Mouse (Mus musculus): ENCODE data around the gene Wwox.

The Wwox gene

GRCm38 (mm10) chr8:114908086-114908485 is 468.6 kb downstream of the Wwox start:
- DNase-seq (ENCODE audit: low read depth), result no peak

- no peak for DNase-seq (ENCODE audit: low read depth)
Measured at GRCm38 (mm10) chr8:114908589-114908988, 469.1 kb downstream of the Wwox start.

- DNase-seq (ENCODE audit: low read depth), result no peak
Measured at GRCm38 (mm10) chr8:114909146-114909545, 469.7 kb downstream of the Wwox start.

- DNase-seq (ENCODE audit: low read depth), result no peak
Measured at GRCm38 (mm10) chr8:114911031-114911580, 471.7 kb downstream of the Wwox start.

GRCm38 (mm10) chr8:114923629-114924028 is 484.2 kb downstream of the Wwox start:
- DNase-seq (ENCODE audit: low read depth), result no peak

- no peak for DNase-seq (ENCODE audit: low read depth)
Measured at GRCm38 (mm10) chr8:114927412-114927811, 488.0 kb downstream of the Wwox start.

GRCm38 (mm10) chr8:114927917-114928316 is 488.5 kb downstream of the Wwox start:
- DNase-seq (ENCODE audit: low read depth), result no peak

- no peak for DNase-seq (ENCODE audit: low read depth)
Measured at GRCm38 (mm10) chr8:114929597-114929996, 490.1 kb downstream of the Wwox start.

- no peak for DNase-seq (ENCODE audit: low read depth)
Measured at GRCm38 (mm10) chr8:114932071-114932630, 492.7 kb downstream of the Wwox start.

- DNase-seq (ENCODE audit: low read depth), result peak; percentile 21
Measured at GRCm38 (mm10) chr8:114933248-114933647, 493.8 kb downstream of the Wwox start.

- DNase-seq (ENCODE audit: low read depth), result no peak
Measured at GRCm38 (mm10) chr8:114936887-114937286, 497.4 kb downstream of the Wwox start.

- DNase-seq (ENCODE audit: low read depth), result no peak
Measured at GRCm38 (mm10) chr8:114939338-114939737, 499.9 kb downstream of the Wwox start.

GRCm38 (mm10) chr8:114941096-114941495 is 501.6 kb downstream of the Wwox start:
- DNase-seq (ENCODE audit: low read depth), result no peak

- DNase-seq (ENCODE audit: low read depth), result no peak
Measured at GRCm38 (mm10) chr8:114941644-114942043, 502.2 kb downstream of the Wwox start.

- DNase-seq (ENCODE audit: low read depth), result no peak
Measured at GRCm38 (mm10) chr8:114947921-114948320, 508.5 kb downstream of the Wwox start.

GRCm38 (mm10) chr8:114956377-114957168 is 517.1 kb downstream of the Wwox start:
- DNase-seq (ENCODE audit: low read depth), result no peak

- no peak for DNase-seq (ENCODE audit: low read depth)
Measured at GRCm38 (mm10) chr8:114958437-114959107, 519.1 kb downstream of the Wwox start.

- DNase-seq (ENCODE audit: low read depth), result no peak
Measured at GRCm38 (mm10) chr8:114959406-114959805, 520.0 kb downstream of the Wwox start.

- no peak for DNase-seq (ENCODE audit: low read depth)
Measured at GRCm38 (mm10) chr8:114962494-114962893, 523.0 kb downstream of the Wwox start.

- DNase-seq (ENCODE audit: low read depth), result no peak
Measured at GRCm38 (mm10) chr8:114963282-114963681, 523.8 kb downstream of the Wwox start.

GRCm38 (mm10) chr8:114964206-114964605 is 524.8 kb downstream of the Wwox start:
- DNase-seq (ENCODE audit: low read depth), result no peak

- no peak for DNase-seq (ENCODE audit: low read depth)
Measured at GRCm38 (mm10) chr8:114968842-114969241, 529.4 kb downstream of the Wwox start.

- DNase-seq (ENCODE audit: low read depth), result peak; percentile 14
Measured at GRCm38 (mm10) chr8:114971378-114971777, 531.9 kb downstream of the Wwox start.
